Mouse (Mus musculus) stomach, postnatal 0 days (tissue): ENCODE measurements around the gene Gm17555. TPM values are rescaled to one million over a fixed set of nuclear protein-coding genes. Genes with fewer than 3 reads are reported as not detected.
"Not testable (repeated sequence)": the region's sequence is repeated elsewhere in the genome, so short reads cannot be mapped to it uniquely, and the experiment has no call there.

ENCODE experiments used
- ATAC-seq: fragments of 200-750 bp; cut with Nextera tagmentation; 2 replicates; pipeline ENCODE4 v1.8.0; 2017; ENCODE audit not compliant: low FRiP score, low TSS enrichment
- DNase-seq: peaks from one replicate; pipeline ENCODE4 v3.0.0-alpha.2; 2016; ENCODE audit warnings: low spot score
- H3K27ac ChIP-seq: fragments of 300-500 bp; sonication (generic); replicated peaks from 2 replicates; pipeline ENCODE4 v1.5.1; 2014; ENCODE audit warnings: mild to moderate bottlenecking, control low read depth
- H3K27me3 ChIP-seq: fragments of 300-500 bp; sonication (generic); 2 replicates; pipeline ENCODE4 v1.6.1; 2014; ENCODE audit warnings: low read length; ENCODE audit not compliant: control insufficient read depth, insufficient read depth
- H3K36me3 ChIP-seq: fragments of 300-500 bp; sonication (generic); 2 replicates; pipeline ENCODE4 v1.6.1; 2014; ENCODE audit warnings: low read length, mixed read lengths; ENCODE audit not compliant: control insufficient read depth, insufficient read depth
- H3K4me1 ChIP-seq: fragments of 300-500 bp; sonication (generic); replicated peaks from 2 replicates; pipeline ENCODE4 v1.6.1; 2014; ENCODE audit warnings: antibody characterized with exemption; ENCODE audit not compliant: control insufficient read depth, insufficient read depth
- H3K4me2 ChIP-seq: fragments of 300-500 bp; sonication (generic); replicated peaks from 2 replicates; pipeline ENCODE4 v1.6.1; 2014; ENCODE audit warnings: low read depth, mild to moderate bottlenecking, control low read depth, moderate library complexity
- H3K4me3 ChIP-seq: fragments of 300-500 bp; sonication (generic); 2 replicates; pipeline ENCODE4 v1.5.1; 2014; ENCODE audit warnings: low read depth, low read length, control low read depth
- H3K9ac ChIP-seq: fragments of 300-500 bp; sonication (generic); 2 replicates; pipeline ENCODE4 v1.6.1; 2014; ENCODE audit warnings: mild to moderate bottlenecking, low read length, control low read depth, mixed read lengths
- H3K9me3 ChIP-seq: fragments of 300-500 bp; sonication (generic); 2 replicates; pipeline ENCODE4 v1.6.1; 2016; ENCODE audit warnings: low read length; ENCODE audit not compliant: control insufficient read depth
- CTCF ChIP-seq: IDR thresholded peaks from 2 replicates; pipeline ENCODE4 v1.5.1; 2016; ENCODE audit warnings: antibody characterized with exemption, low read depth, mild to moderate bottlenecking, moderate library complexity
- EP300 ChIP-seq: optimal IDR thresholded peaks from 2 replicates; pipeline ENCODE3; 2016; ENCODE audit warnings: antibody characterized with exemption
- WGBS: fragments of 180-500 bp; shearing (Covaris S2); extraction: QIAGEN DNeasy Blood & Tissue Kit; methylation state at CpG from one replicate; pipeline ENCODE4 v1.1.7; 2014; 5-methylcytosine and 5-hydroxymethylcytosine counted together
- polyA plus RNA-seq: library from polyadenylated mRNA; unstranded; fragments of >200 nt; fragmentation: Nextera tagmentation; extraction: Ambion mirVana; gene quantifications from 2 replicates; pipeline ENCODE4 v1.2.1, GENCODE M21; 2015

The Gm17555 gene
- not detected in 2 replicates for polyA plus RNA-seq

DNA sequence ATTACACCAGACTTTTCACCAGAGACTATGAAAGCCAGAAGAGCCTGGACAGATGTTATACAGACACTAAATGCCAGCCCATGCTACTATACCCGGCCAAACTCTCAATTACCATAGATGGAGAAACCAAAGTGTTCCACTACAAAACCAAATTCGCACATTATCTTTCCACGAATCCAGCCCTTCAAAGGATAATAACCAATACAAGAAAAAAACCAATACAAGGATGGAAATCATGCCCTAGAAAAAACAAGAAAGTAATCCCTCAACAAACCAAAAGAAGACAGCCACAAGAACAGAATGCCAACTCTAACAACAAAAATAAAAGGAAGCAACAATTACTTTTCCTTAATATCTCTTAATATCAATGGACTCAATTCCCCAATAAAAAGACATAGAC lies at the start of gene Gm17555:
Gene Gm17555, plus strand, starts transcription at position 301 of the 400 bp plus-strand sequence.
- not testable (repeated sequence) for H3K9me3 ChIP-seq, H3K36me3 ChIP-seq, H3K9ac ChIP-seq, H3K27me3 ChIP-seq, ATAC-seq, H3K4me2 ChIP-seq, DNase-seq, H3K27ac ChIP-seq, H3K4me3 ChIP-seq, H3K4me1 ChIP-seq
- whole genome bisulfite sequencing, result 89% methylated on average over 3 of the region's 3 CpGs

DNA sequence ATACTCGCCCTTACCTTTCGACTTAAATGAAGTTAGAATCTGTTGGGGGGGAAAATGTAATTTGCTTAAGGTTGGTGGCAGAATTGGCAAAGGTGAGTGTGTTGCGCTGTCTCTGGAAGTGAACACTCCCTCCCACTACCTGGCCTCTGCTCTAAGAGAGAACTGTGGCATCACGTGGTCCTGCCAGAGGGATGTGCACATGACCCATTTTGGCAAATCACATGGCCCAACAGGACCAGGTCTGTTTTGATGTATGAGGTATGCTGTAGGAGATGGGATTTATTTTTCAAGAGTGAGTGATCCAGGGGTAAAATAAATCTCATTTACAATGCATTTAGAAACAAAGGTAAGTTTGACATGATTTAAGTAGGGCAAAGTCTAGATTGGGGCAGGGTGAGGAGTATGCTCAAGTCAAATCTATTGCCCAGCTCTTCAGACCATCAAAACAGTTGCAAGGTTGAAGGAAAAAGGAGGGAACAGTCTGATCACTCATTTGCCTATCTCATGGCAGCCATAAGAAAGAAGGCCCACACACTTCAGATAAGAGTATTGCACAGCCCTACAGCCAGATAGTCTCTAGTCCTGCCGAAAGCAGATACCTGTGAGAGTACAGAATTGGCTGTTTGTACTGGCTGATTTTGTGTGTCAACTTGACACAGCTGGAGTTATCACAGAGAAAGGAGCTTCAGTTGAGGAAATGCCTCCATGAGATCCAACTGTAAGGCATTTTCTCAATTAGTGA lies 49.5 kb upstream of the Gm17555 start:
- no peak for DNase-seq

DNA sequence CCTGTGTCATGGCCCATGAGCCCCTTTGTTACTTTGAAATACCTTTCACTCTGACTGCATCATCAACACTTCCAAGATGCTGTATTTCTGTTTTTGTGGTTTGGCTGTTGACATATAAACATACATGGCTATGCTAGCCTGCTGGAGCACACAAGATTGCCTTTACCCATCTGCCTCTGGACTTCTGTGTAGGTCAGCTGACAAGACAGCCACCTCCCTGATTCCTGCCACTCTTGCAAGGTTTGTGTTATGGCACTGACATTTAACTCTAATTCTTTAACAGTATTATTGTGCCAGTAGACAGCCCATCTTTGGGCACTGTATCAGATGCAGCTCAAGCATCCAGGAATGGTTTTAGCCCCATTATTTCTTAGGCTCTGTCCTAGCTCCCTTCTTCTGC lies 48.6 kb upstream of the Gm17555 start:
- DNase-seq (no peak), ATAC-seq (no peak)
- no peak overlapping the region for H3K9ac ChIP-seq
- H3K27me3 ChIP-seq, result no peaks in the 10 kb centered on the region
- TF ChIP-seq CTCF (no peak), EP300 (no peak)
- no peaks in the 10 kb centered on the region for H3K9me3 ChIP-seq
- H3K4me1 ChIP-seq, result no peaks in the 10 kb centered on the region
- no peak overlapping the region for H3K27ac ChIP-seq
- H3K4me3 ChIP-seq, result no peak overlapping the region
- H3K4me2 ChIP-seq, result no peak overlapping the region
- H3K36me3 ChIP-seq, result no peaks in the 10 kb centered on the region

More for the DNA sequence above, 49.5 kb upstream of the Gm17555 start:
- no peak overlapping the region for H3K9ac ChIP-seq
- no peaks in the 10 kb centered on the region for H3K4me1 ChIP-seq
- 92% methylated on average over 5 of the region's 5 CpGs for WGBS
- H3K36me3 ChIP-seq, result no peaks in the 10 kb centered on the region
- H3K27me3 ChIP-seq, result no peaks in the 10 kb centered on the region
- H3K4me2 ChIP-seq, result no peak overlapping the region
- no peaks in the 10 kb centered on the region for H3K9me3 ChIP-seq
- no peak for TF ChIP-seq EP300
- ATAC-seq, result no peak
- H3K27ac ChIP-seq, result no peak overlapping the region
- H3K4me3 ChIP-seq, result no peak overlapping the region

DNA sequence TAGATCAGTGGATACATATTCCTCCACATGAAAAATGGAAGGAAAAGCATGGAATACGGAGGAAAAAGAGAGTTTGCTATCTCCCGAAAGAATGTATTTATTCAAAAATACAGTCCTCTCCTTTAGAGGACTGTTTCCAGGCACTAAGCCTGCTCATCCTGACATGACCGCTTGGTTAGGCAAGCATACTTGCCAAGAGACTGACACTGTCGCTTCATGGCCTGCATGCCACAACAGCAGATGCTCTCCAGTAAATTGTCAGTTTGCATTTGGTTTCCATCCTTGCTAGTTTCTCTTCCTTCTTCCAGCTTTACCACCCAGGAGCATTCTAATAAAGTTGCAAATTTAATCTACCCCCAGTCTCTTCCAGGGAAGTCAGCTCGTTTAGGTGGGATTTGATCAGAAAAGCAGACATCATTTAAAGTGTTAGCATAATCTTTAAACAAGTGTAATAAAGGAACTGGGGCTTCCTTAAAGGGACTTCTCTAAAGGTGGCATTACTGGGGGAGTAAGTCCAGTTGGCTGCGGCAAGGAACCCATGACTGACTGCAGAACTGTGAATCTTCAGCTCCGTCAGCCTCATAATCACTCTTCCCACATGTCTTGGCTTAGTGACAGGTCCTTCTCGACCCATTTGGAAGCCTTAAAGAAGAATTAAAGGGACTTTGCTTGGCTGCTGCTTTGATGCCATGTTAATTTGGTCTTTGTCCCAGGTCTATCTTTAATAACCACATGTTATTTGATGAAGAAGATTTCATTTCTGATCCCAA lies 47.9 kb upstream of the Gm17555 start:
- Histone ChIP-seq H3K4me1 (no peaks in the 10 kb centered on the region), H3K27ac (no peak overlapping the region), H3K9me3 (no peaks in the 10 kb centered on the region), H3K36me3 (no peaks in the 10 kb centered on the region), H3K4me3 (no peak overlapping the region), H3K27me3 (no peaks in the 10 kb centered on the region), H3K4me2 (no peak overlapping the region), H3K9ac (no peak overlapping the region)
- no peak for TF ChIP-seq CTCF
- no peak for TF ChIP-seq EP300
- whole genome bisulfite sequencing, result 73% methylated on average over 8 of the region's 8 CpGs
- DNase-seq, result no peak
- ATAC-seq, result no peak

DNA sequence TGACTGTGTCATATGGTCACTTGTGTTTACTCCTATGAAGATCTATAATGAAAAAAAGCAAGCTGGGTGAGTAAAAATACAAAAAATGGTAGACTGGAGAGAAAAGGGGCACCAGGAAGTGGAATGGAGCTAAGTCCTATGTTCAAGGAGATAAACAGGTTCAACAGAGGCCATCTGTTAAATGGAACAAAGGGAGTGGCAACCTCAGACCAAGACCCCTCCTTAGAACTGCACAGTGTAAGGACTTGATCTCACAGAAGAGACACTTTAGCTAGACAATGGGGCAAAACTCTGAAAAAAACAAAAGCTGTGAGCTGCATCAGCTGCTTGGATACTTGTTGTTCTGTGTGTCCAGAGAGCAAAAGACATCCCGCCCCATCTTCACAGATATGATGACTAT lies 43.5 kb upstream of the Gm17555 start:
- H3K9ac ChIP-seq, result no peak overlapping the region
- DNase-seq (no peak), ATAC-seq (no peak)
- no peaks in the 10 kb centered on the region for H3K27me3 ChIP-seq
- WGBS, result 86% methylated on average over 1 of the region's 1 CpGs
- H3K4me2 ChIP-seq, result no peak overlapping the region
- no peaks in the 10 kb centered on the region for H3K36me3 ChIP-seq
- H3K27ac ChIP-seq, result no peak overlapping the region
- H3K4me1 ChIP-seq, result no peaks in the 10 kb centered on the region
- no peak overlapping the region for H3K4me3 ChIP-seq
- H3K9me3 ChIP-seq, result no peaks in the 10 kb centered on the region
- TF ChIP-seq EP300 (no peak), CTCF (no peak)

DNA sequence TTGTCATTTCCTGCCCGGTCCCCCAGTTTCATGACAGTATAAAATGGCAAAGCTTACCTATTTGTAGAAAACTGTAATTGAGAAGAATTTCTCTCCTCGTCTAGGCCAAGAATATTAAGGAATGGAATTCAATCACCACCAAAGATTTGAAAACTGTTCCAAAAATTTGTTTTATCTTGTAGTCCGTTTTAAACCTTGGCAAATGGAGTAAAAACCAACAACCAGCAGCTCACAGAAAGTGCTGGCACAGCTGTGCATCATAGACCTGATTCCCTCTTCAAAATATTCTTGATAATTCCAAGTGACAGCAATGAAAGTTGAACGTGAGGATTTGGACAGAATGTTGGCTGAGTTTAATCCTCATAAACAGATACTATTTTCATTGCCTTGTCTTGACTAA lies 23.6 kb upstream of the Gm17555 start:
- ATAC-seq, result no peak
- no peaks in the 10 kb centered on the region for H3K4me1 ChIP-seq
- H3K4me3 ChIP-seq, result no peak overlapping the region
- WGBS, result 54% methylated on average over 4 of the region's 4 CpGs
- no peak overlapping the region for H3K27ac ChIP-seq
- DNase-seq, result no peak
- no peaks in the 10 kb centered on the region for H3K27me3 ChIP-seq
- no peaks in the 10 kb centered on the region for H3K9me3 ChIP-seq
- H3K4me2 ChIP-seq, result no peak overlapping the region
- TF ChIP-seq CTCF (no peak), EP300 (no peak)
- no peak overlapping the region for H3K9ac ChIP-seq
- H3K36me3 ChIP-seq, result no peaks in the 10 kb centered on the region
